30 mouse cellular contexts compared by ENCODE assay signal in the genomic region with DNA sequence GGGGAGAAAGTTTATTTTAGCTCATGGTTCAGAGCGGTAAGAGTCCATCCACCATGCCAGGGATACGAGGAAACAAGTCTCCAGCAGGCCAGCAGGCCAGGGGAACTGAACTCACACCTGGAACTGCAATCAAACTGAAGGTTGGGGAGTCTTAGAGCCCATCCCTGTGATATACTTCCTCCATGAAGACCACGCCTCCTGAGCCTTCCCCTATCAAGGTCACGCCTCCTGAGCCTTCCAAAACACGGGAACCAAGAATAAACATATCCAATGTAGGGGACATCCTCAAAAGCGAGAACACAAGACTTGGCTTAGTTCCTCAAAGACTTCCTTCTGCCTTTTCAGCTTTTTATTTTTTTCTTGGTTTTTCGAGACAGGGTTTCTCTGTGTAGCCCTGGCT. TPM values are rescaled to one million over a fixed set of nuclear protein-coding genes. Genes with fewer than 3 reads are reported as not detected.
DNase-seq lines count a peak whose midpoint lies in the region; ATAC-seq and TF ChIP-seq lines count a peak whose summit lies in the region.
"Had no signal": no experiment of that assay in that cellular context is flagged by ENCODE, and none has a peak within 500 bp of the region (broad histone marks: within the 10 kb centered on the region; RNA-seq: fewer than 3 reads in every experiment).

No protein-coding gene starts in this region.

- H3K36me3 ChIP-seq in lung, postnatal 0 days (ENCODE audit: insufficient read depth, low read length), result no peaks in the 10 kb centered on the region
- H3K36me3 ChIP-seq in MEL (ENCODE audit: control insufficient read depth in 1 of 2, insufficient read depth in 2 of 2, low read length in 2 of 2), result peaks cover 0 to 22% of the 10 kb centered on the region in 2 experiments; a peak in 2 of 4 replicates
- H3K36me3 ChIP-seq in liver, postnatal 0 days (replicated peaks; ENCODE audit: insufficient read depth, low read length), result no peaks in the 10 kb centered on the region
- no peaks in the 10 kb centered on the region for H3K36me3 ChIP-seq in splenic B cell, adult 2 months (ENCODE audit: control insufficient read depth, insufficient read depth, low read length, poor library complexity, severe bottlenecking)
- no peaks in the 10 kb centered on the region for H3K36me3 ChIP-seq in intestine, embryonic 15.5 days
- H3K36me3 ChIP-seq: forebrain, embryonic 10.5 days; heart, embryonic 12.5 days; limb, embryonic 13.5 days; midbrain, embryonic 13.5 days; neural tube, embryonic 15.5 days; stomach, embryonic 15.5 days had no signal

- no peaks in the 10 kb centered on the region for H3K4me1 ChIP-seq in lung, postnatal 0 days (ENCODE audit: insufficient read depth, low read depth, low read length)
- H3K4me1 ChIP-seq in MEL (ENCODE audit: control insufficient read depth in 1 of 2, insufficient read depth in 2 of 2, low read length in 2 of 2), result peaks cover 12 to 21% of the 10 kb centered on the region in 2 experiments
- H3K4me1 ChIP-seq in liver, postnatal 0 days (ENCODE audit: insufficient read depth), result peaks cover 8% of the 10 kb centered on the region
- 0 out of 2 replicates have a peak, but pooled peaks cover 6% of the 10 kb centered on the region for H3K4me1 ChIP-seq in intestine, embryonic 15.5 days (replicated peaks)
- H3K4me1 ChIP-seq: limb, embryonic 13.5 days; neural tube, embryonic 15.5 days had no signal

- no peak overlapping the region for H3K9ac ChIP-seq in lung, postnatal 0 days (replicated peaks; ENCODE audit: low read depth)
- H3K9ac ChIP-seq in MEL (ENCODE audit: control insufficient read depth, low read depth, low read length, poor library complexity, severe bottlenecking), result no peak overlapping the region
- no peak overlapping the region for H3K9ac ChIP-seq in liver, postnatal 0 days (replicated peaks)
- no peak overlapping the region for H3K9ac ChIP-seq in intestine, embryonic 15.5 days
- H3K9ac ChIP-seq: heart, embryonic 12.5 days; hindbrain, embryonic 14.5 days; limb, embryonic 13.5 days; midbrain, embryonic 13.5 days; neural tube, embryonic 15.5 days; stomach, embryonic 15.5 days had no signal

- no peak overlapping the region for H3K4me2 ChIP-seq in lung, postnatal 0 days (replicated peaks; ENCODE audit: low read depth, low read length)
- no peak overlapping the region for H3K4me2 ChIP-seq in liver, postnatal 0 days (ENCODE audit: low read depth, low read length)
- H3K4me2 ChIP-seq in intestine, embryonic 15.5 days (replicated peaks), result no peak overlapping the region
- H3K4me2 ChIP-seq: heart, embryonic 12.5 days; hindbrain, embryonic 14.5 days; limb, embryonic 13.5 days; midbrain, embryonic 13.5 days; neural tube, embryonic 15.5 days; stomach, embryonic 15.5 days had no signal

- no peak overlapping the region for H3K27ac ChIP-seq in lung, postnatal 0 days (ENCODE audit: low read length)
- H3K27ac ChIP-seq in MEL (ENCODE audit: control insufficient read depth, low read depth, low read length), result no peak overlapping the region
- H3K27ac ChIP-seq in liver, postnatal 0 days (ENCODE audit: low read depth), result no peak overlapping the region
- H3K27ac ChIP-seq in layer of hippocampus, adult 2 months, result no peak overlapping the region
- H3K27ac ChIP-seq in intestine, embryonic 15.5 days, result no peak overlapping the region
- H3K27ac ChIP-seq: forebrain, embryonic 10.5 days; hindbrain, embryonic 14.5 days; limb, embryonic 13.5 days; midbrain, embryonic 13.5 days; neural tube, embryonic 15.5 days; stomach, embryonic 15.5 days had no signal

- 68% methylated on average over 7 of the region's 7 CpGs for WGBS in lung, postnatal 0 days
- 54% methylated on average over 7 of the region's 7 CpGs for WGBS in liver, postnatal 0 days (ENCODE audit: insufficient replicate concordance)
- WGBS in intestine, embryonic 15.5 days, result 73% methylated on average over 7 of the region's 7 CpGs

- no peaks in the 10 kb centered on the region for H3K27me3 ChIP-seq in lung, postnatal 0 days (replicated peaks; ENCODE audit: insufficient read depth, low read length)
- H3K27me3 ChIP-seq in MEL (ENCODE audit: control insufficient read depth in 1 of 2, insufficient read depth in 2 of 2, low read length in 2 of 2), result no peaks in the 10 kb centered on the region
- H3K27me3 ChIP-seq in liver, postnatal 0 days (ENCODE audit: insufficient read depth, low read length), result no peaks in the 10 kb centered on the region
- H3K27me3 ChIP-seq in splenic B cell, adult 2 months (ENCODE audit: control insufficient read depth, insufficient read depth, low read length, poor library complexity, severe bottlenecking), result no peaks in the 10 kb centered on the region
- no peaks in the 10 kb centered on the region for H3K27me3 ChIP-seq in intestine, embryonic 15.5 days (replicated peaks)
- H3K27me3 ChIP-seq: heart, embryonic 12.5 days; limb, embryonic 13.5 days; midbrain, embryonic 13.5 days; neural tube, embryonic 15.5 days; Patski; stomach, embryonic 15.5 days had no signal

- ATAC-seq in lung, postnatal 0 days, result no peak
- 0 out of 2 replicates have a peak, but pooled peaks have one; percentile 20 for ATAC-seq in liver, postnatal 0 days
- ATAC-seq in intestine, embryonic 15.5 days, result no peak
- ATAC-seq: intestine, embryonic 16.5 days; midbrain, embryonic 13.5 days; Patski had no signal

- no peaks in the 10 kb centered on the region for H3K79me2 ChIP-seq in MEL (ENCODE audit: control insufficient read depth, insufficient read depth, low read length, poor library complexity)

- TF ChIP-seq CTCF in lung, postnatal 0 days (IDR thresholded peaks at IDR 0.05), result no peak
- no peak for TF ChIP-seq CTCF in MEL (IDR thresholded peaks at IDR 0.05 in 2 of 3, conservative IDR thresholded peaks at IDR 0.05 in 1 of 3; ENCODE audit: control insufficient read depth in 1 of 3, insufficient read depth in 1 of 3, low read depth in 2 of 3, low read length in 3 of 3, poor library complexity in 1 of 3, severe bottlenecking in 1 of 3)
- no peak for TF ChIP-seq CTCF in liver, postnatal 0 days (IDR thresholded peaks at IDR 0.05; ENCODE audit: low read depth)
- no peak for TF ChIP-seq CTCF in layer of hippocampus, adult 2 months (conservative IDR thresholded peaks at IDR 0.05)

- H3K4me3 ChIP-seq in lung, postnatal 0 days (ENCODE audit: low read depth, low read length), result no peak overlapping the region
- no peak overlapping the region for H3K4me3 ChIP-seq in MEL (ENCODE audit: control insufficient read depth in 1 of 2, insufficient read depth in 1 of 2, low read depth in 2 of 2, low read length in 2 of 2)
- H3K4me3 ChIP-seq in liver, postnatal 0 days (ENCODE audit: low read depth, low read length), result no peak overlapping the region
- no peak overlapping the region for H3K4me3 ChIP-seq in layer of hippocampus, adult 2 months
- H3K4me3 ChIP-seq in intestine, embryonic 15.5 days (replicated peaks), result no peak overlapping the region
- H3K4me3 ChIP-seq: forebrain, embryonic 10.5 days; heart, embryonic 12.5 days; limb, embryonic 13.5 days; midbrain, embryonic 13.5 days; myocyte; neural tube, embryonic 15.5 days; stomach, embryonic 15.5 days had no signal

- H3K9me3 ChIP-seq in lung, postnatal 0 days (ENCODE audit: low read length), result no peaks in the 10 kb centered on the region
- no peaks in the 10 kb centered on the region for H3K9me3 ChIP-seq in MEL (replicated peaks; ENCODE audit: insufficient read depth, low read length)
- H3K9me3 ChIP-seq in liver, postnatal 0 days (ENCODE audit: low read length), result no peaks in the 10 kb centered on the region
- no peaks in the 10 kb centered on the region for H3K9me3 ChIP-seq in intestine, embryonic 15.5 days
- H3K9me3 ChIP-seq: forebrain, embryonic 10.5 days; heart, embryonic 12.5 days; limb, embryonic 13.5 days; midbrain, embryonic 13.5 days; neural tube, embryonic 15.5 days; stomach, embryonic 15.5 days had no signal

- DNase-seq in lung, postnatal 0 days (ENCODE audit: low spot score), result peak; percentile 54
- DNase-seq in lung, postnatal 36 days, result no peak
- peak; percentile 77 for DNase-seq in MEL (ENCODE audit: low read depth, low spot score)
- no peak for DNase-seq in liver, postnatal 0 days
- DNase-seq in splenic B cell, adult 2 months (ENCODE audit: low read depth, low spot score), result peak; percentile 22
- no peak for DNase-seq in layer of hippocampus, adult 2 months (ENCODE audit: low spot score in 2 of 2)
- DNase-seq: adrenal gland, postnatal 25 days; cerebellum, adult 11-12 months; cerebellum, postnatal 14 days; heart, postnatal 14 days; kidney, postnatal 36 days; lung, adult 18-20 months; right cerebral cortex, postnatal 25 days had no signal

- no peak for TF ChIP-seq EP300 in lung, postnatal 0 days (IDR thresholded peaks at IDR 0.05)
- TF ChIP-seq EP300 in MEL (IDR thresholded peaks at IDR 0.05; ENCODE audit: low read depth in 1 of 2, low read length in 2 of 2), result no peak
- TF ChIP-seq EP300 in liver, postnatal 0 days (IDR thresholded peaks at IDR 0.05; ENCODE audit: low read depth), result no peak

- no peak for TF ChIP-seq RAD21 in MEL (IDR thresholded peaks at IDR 0.05; ENCODE audit: low read depth, low read length)

- no peak for TF ChIP-seq POLR2A in MEL (IDR thresholded peaks at IDR 0.05; ENCODE audit: control insufficient read depth in 1 of 2, insufficient read depth in 1 of 2, low read depth in 1 of 2, low read length in 2 of 2, poor library complexity in 1 of 2)

RNA-seq across cellular contexts. Expression of gene Mymx, which starts 11.0 kb away (rescaled TPM):
- not detected in 2 replicates for polyA plus RNA-seq in lung, postnatal 0 days (2015; fragmentation: Nextera tagmentation; extraction: Ambion mirVana)
- not detected in 2 replicates for total RNA-seq in MEL (2012; rRNA removed)
- polyA plus RNA-seq in MEL (2012; ENCODE audit: insufficient read depth in 1 of 2, insufficient read length in 2 of 2, low read depth in 1 of 2, low replicate concordance in 2 of 2, missing spikeins in 1 of 2), result not detected
- polyA plus RNA-seq in liver, postnatal 0 days (2015; fragmentation: Nextera tagmentation; extraction: Ambion mirVana), result 0.19 TPM in 1 of 2 replicates, not detected in the other
- not detected for total RNA-seq in layer of hippocampus, adult 2 months (2021)
- polyA plus RNA-seq in intestine, embryonic 15.5 days (2015; fragmentation: Nextera tagmentation; extraction: Ambion mirVana), result 0.43 and 0.54 TPM in 2 replicates
- total RNA-seq: adrenal gland, postnatal 25 days; gastrocnemius, adult 18-20 months; heart, postnatal 14 days; layer of hippocampus, postnatal 25 days; left cerebral cortex, postnatal 14 days had no signal
- polyA plus RNA-seq: gonadal fat pad, adult 2 months; hindbrain, embryonic 14.5 days; midbrain, embryonic 13.5 days; Patski; spleen, adult 2 months had no signal

RNA-seq across cellular contexts. Expression of gene Slc29a1, which starts 13.5 kb away (rescaled TPM):
- 99.8 and 120 TPM in 2 replicates for polyA plus RNA-seq in lung, postnatal 0 days (2015; fragmentation: Nextera tagmentation; extraction: Ambion mirVana)
- 200 and 238 TPM in 2 replicates for total RNA-seq in MEL (2012; rRNA removed)
- polyA plus RNA-seq in MEL (2012; ENCODE audit: insufficient read depth in 1 of 2, insufficient read length in 2 of 2, low read depth in 1 of 2, low replicate concordance in 2 of 2, missing spikeins in 1 of 2), result 100 to 1,000 TPM in 1 of 2 experiments, not detected in 1; 341 TPM
- polyA plus RNA-seq in liver, postnatal 0 days (2015; fragmentation: Nextera tagmentation; extraction: Ambion mirVana), result 83.0 and 91.6 TPM in 2 replicates
- total RNA-seq in layer of hippocampus, adult 2 months (2021), result 10 to 100 TPM; 21.1 to 23.0 TPM
- polyA plus RNA-seq in intestine, embryonic 15.5 days (2015; fragmentation: Nextera tagmentation; extraction: Ambion mirVana), result 80.0 and 85.4 TPM in 2 replicates

RNA-seq across cellular contexts. Expression of gene Hsp90ab1, which starts 39.9 kb away (rescaled TPM):
- polyA plus RNA-seq in lung, postnatal 0 days (2015; fragmentation: Nextera tagmentation; extraction: Ambion mirVana), result 607 and 696 TPM in 2 replicates
- total RNA-seq in MEL (2012; rRNA removed), result 1,032 and 1,220 TPM in 2 replicates
- over 10,000 TPM in 1 of 2 experiments, 1,000 to 10,000 TPM in 1; 4,130 to 27,726 TPM for polyA plus RNA-seq in MEL (2012; ENCODE audit: insufficient read depth in 1 of 2, insufficient read length in 2 of 2, low read depth in 1 of 2, low replicate concordance in 2 of 2, missing spikeins in 1 of 2)
- polyA plus RNA-seq in liver, postnatal 0 days (2015; fragmentation: Nextera tagmentation; extraction: Ambion mirVana), result 419 and 445 TPM in 2 replicates
- 1,000 to 10,000 TPM; 1,695 to 1,765 TPM for total RNA-seq in layer of hippocampus, adult 2 months (2021)
- 1,578 and 1,609 TPM in 2 replicates for polyA plus RNA-seq in intestine, embryonic 15.5 days (2015; fragmentation: Nextera tagmentation; extraction: Ambion mirVana)

RNA-seq across cellular contexts. Expression of gene Capn11, which starts 46.2 kb away (rescaled TPM):
- polyA plus RNA-seq in lung, postnatal 0 days (2015; fragmentation: Nextera tagmentation; extraction: Ambion mirVana), result 0.08 TPM in 1 of 2 replicates, not detected in the other
- total RNA-seq in MEL (2012; rRNA removed), result not detected in 2 replicates
- under 1 TPM in 1 of 2 experiments, not detected in 1; 0.03 TPM for polyA plus RNA-seq in MEL (2012; ENCODE audit: insufficient read depth in 1 of 2, insufficient read length in 2 of 2, low read depth in 1 of 2, low replicate concordance in 2 of 2, missing spikeins in 1 of 2)
- not detected in 2 replicates for polyA plus RNA-seq in liver, postnatal 0 days (2015; fragmentation: Nextera tagmentation; extraction: Ambion mirVana)
- total RNA-seq in layer of hippocampus, adult 2 months (2021), result under 1 TPM; 0.28 to 0.44 TPM
- polyA plus RNA-seq in intestine, embryonic 15.5 days (2015; fragmentation: Nextera tagmentation; extraction: Ambion mirVana), result 0.34 and 0.40 TPM in 2 replicates
- polyA plus RNA-seq: kidney, embryonic 14.5 days; Patski; spleen, adult 2 months had no signal

RNA-seq across cellular contexts. Expression of gene Slc35b2, which starts 49.2 kb away (rescaled TPM):
- polyA plus RNA-seq in lung, postnatal 0 days (2015; fragmentation: Nextera tagmentation; extraction: Ambion mirVana), result 84.8 and 85.1 TPM in 2 replicates
- total RNA-seq in MEL (2012; rRNA removed), result 65.8 and 81.7 TPM in 2 replicates
- 100 to 1,000 TPM in 1 of 2 experiments, not detected in 1; 111 TPM for polyA plus RNA-seq in MEL (2012; ENCODE audit: insufficient read depth in 1 of 2, insufficient read length in 2 of 2, low read depth in 1 of 2, low replicate concordance in 2 of 2, missing spikeins in 1 of 2)
- polyA plus RNA-seq in liver, postnatal 0 days (2015; fragmentation: Nextera tagmentation; extraction: Ambion mirVana), result 47.7 and 47.9 TPM in 2 replicates
- 10 to 100 TPM; 31.1 to 31.8 TPM for total RNA-seq in layer of hippocampus, adult 2 months (2021)
- polyA plus RNA-seq in intestine, embryonic 15.5 days (2015; fragmentation: Nextera tagmentation; extraction: Ambion mirVana), result 124 and 128 TPM in 2 replicates

Comparison
In these comparisons a context has a peak if more than half of its experiments do, and no peak if none do; other contexts are left out.
1. DNase-seq: peak in lung, postnatal 0 days (single experiment), MEL (single experiment) and splenic B cell, adult 2 months (single experiment); none in lung, postnatal 36 days (single experiment), liver, postnatal 0 days (single experiment) and layer of hippocampus, adult 2 months (0 of 2).